Comparison of ENCODE assay signal across 8 mouse cellular contexts in genomic region chr9:119340909-119341816, GRCm38 (mm10). TPM values are rescaled to one million over a fixed set of nuclear protein-coding genes. Genes with fewer than 3 reads are reported as not detected.
DNase-seq lines count a peak whose midpoint lies in the region; ATAC-seq and TF ChIP-seq lines count a peak whose summit lies in the region.

Gene Myd88 (minus strand): TSS chr9:119341411.

- peaks cover 3% of the 10 kb centered on the region for H3K4me1 ChIP-seq in ES-Bruce4 (ENCODE audit: control insufficient read depth, insufficient read depth, low read length)
- peaks cover 30% of the 10 kb centered on the region for H3K4me1 ChIP-seq in forebrain, embryonic 13.5 days
- H3K4me1 ChIP-seq in liver, postnatal 0 days (ENCODE audit: insufficient read depth) = peaks cover 34% of the 10 kb centered on the region
- H3K4me1 ChIP-seq in neural tube, embryonic 14.5 days (ENCODE audit: control insufficient read depth, insufficient read depth, low read length) = peaks cover 14% of the 10 kb centered on the region

- peak; percentile 29 for TF ChIP-seq POLR2A in ES-Bruce4 (IDR thresholded peaks at IDR 0.05; ENCODE audit: insufficient read depth, low read length)

- peak; percentile 96 to 97 for DNase-seq in heart, postnatal 10 days
- DNase-seq in large intestine, adult 2 months (ENCODE audit: low read depth, low spot score) = peak; percentile 99
- DNase-seq in liver, postnatal 0 days = peak; percentile 89
- peak; percentile 94 for DNase-seq in testis, postnatal 10 days (ENCODE audit: low spot score)

- no peaks in the 10 kb centered on the region for H3K9me3 ChIP-seq in ES-Bruce4 (replicated peaks; ENCODE audit: control insufficient read depth, insufficient read depth, low read length, poor library complexity, severe bottlenecking)
- H3K9me3 ChIP-seq in forebrain, embryonic 13.5 days (replicated peaks) = no peaks in the 10 kb centered on the region
- H3K9me3 ChIP-seq in liver, postnatal 0 days (ENCODE audit: low read length) = no peaks in the 10 kb centered on the region
- no peaks in the 10 kb centered on the region for H3K9me3 ChIP-seq in neural tube, embryonic 14.5 days (ENCODE audit: control insufficient read depth, low read length)

- H3K4me3 ChIP-seq in ES-Bruce4 (ENCODE audit: low read depth, low read length) = peak within 1 kb of the TSS; percentile 95
- H3K4me3 ChIP-seq in forebrain, embryonic 13.5 days = peak within 1 kb of the TSS; percentile 80
- peak within 1 kb of the TSS; percentile 90 for H3K4me3 ChIP-seq in liver, postnatal 0 days (ENCODE audit: low read depth, low read length)
- peak within 1 kb of the TSS; percentile 74 for H3K4me3 ChIP-seq in neural tube, embryonic 14.5 days (ENCODE audit: low read depth, low read length)

- peak; percentile 94 for ATAC-seq in cerebellum, adult (ENCODE audit: insufficient number of reproducible peaks, low FRiP score, low TSS enrichment)
- peak; percentile 99 for ATAC-seq in forebrain, embryonic 13.5 days
- ATAC-seq in liver, postnatal 0 days = peak; percentile 93
- ATAC-seq in neural tube, embryonic 14.5 days (ENCODE audit: low read depth) = peak; percentile 98

- H3K4me2 ChIP-seq in forebrain, embryonic 13.5 days = peak within 1 kb of the TSS; percentile 79
- H3K4me2 ChIP-seq in liver, postnatal 0 days (ENCODE audit: low read depth, low read length) = peak within 1 kb of the TSS; percentile 94
- peak within 1 kb of the TSS; percentile 66 for H3K4me2 ChIP-seq in neural tube, embryonic 14.5 days (ENCODE audit: low read depth, low read length)

- no peaks in the 10 kb centered on the region for H3K27me3 ChIP-seq in ES-Bruce4 (ENCODE audit: control insufficient read depth, insufficient read depth, low read length, poor library complexity, severe bottlenecking)
- peaks cover 3% of the 10 kb centered on the region for H3K27me3 ChIP-seq in forebrain, embryonic 13.5 days
- H3K27me3 ChIP-seq in liver, postnatal 0 days (ENCODE audit: insufficient read depth, low read length) = no peaks in the 10 kb centered on the region
- H3K27me3 ChIP-seq in neural tube, embryonic 14.5 days (ENCODE audit: control insufficient read depth, insufficient read depth, low read length) = no peaks in the 10 kb centered on the region

- under 1% methylated on average over 66 of the region's 68 CpGs for WGBS in forebrain, embryonic 13.5 days
- under 1% methylated on average over 68 of the region's 68 CpGs for WGBS in large intestine, adult 2 months
- 2% methylated on average over 68 of the region's 68 CpGs for WGBS in liver, postnatal 0 days (ENCODE audit: insufficient replicate concordance)
- WGBS in neural tube, embryonic 14.5 days = 0% methylated on average over 68 of the region's 68 CpGs

- no peak for TF ChIP-seq CTCF in ES-Bruce4 (IDR thresholded peaks at IDR 0.05; ENCODE audit: low read depth, low read length)
- TF ChIP-seq CTCF in liver, postnatal 0 days (IDR thresholded peaks at IDR 0.05; ENCODE audit: low read depth) = no peak

- peaks cover under 1% of the 10 kb centered on the region; the same call in 1 of the 2 replicates for H3K36me3 ChIP-seq in ES-Bruce4 (ENCODE audit: control insufficient read depth, insufficient read depth, low read length, poor library complexity, severe bottlenecking)
- H3K36me3 ChIP-seq in forebrain, embryonic 13.5 days (ENCODE audit: poor library complexity, severe bottlenecking) = peaks cover 34% of the 10 kb centered on the region
- peaks cover 35% of the 10 kb centered on the region; the same call in 1 of the 2 replicates for H3K36me3 ChIP-seq in liver, postnatal 0 days (replicated peaks; ENCODE audit: insufficient read depth, low read length)
- H3K36me3 ChIP-seq in neural tube, embryonic 14.5 days (ENCODE audit: control insufficient read depth, insufficient read depth, low read length) = peaks cover 25% of the 10 kb centered on the region

- peak within 1 kb of the TSS; percentile 93 for H3K9ac ChIP-seq in ES-Bruce4 (ENCODE audit: low read depth, poor library complexity, severe bottlenecking)
- H3K9ac ChIP-seq in forebrain, embryonic 13.5 days = peak within 1 kb of the TSS; percentile 89
- H3K9ac ChIP-seq in liver, postnatal 0 days (replicated peaks) = peak within 1 kb of the TSS; percentile 92
- peak within 1 kb of the TSS; percentile 71 for H3K9ac ChIP-seq in neural tube, embryonic 14.5 days (replicated peaks; ENCODE audit: low read depth, low read length)

- intact Hi-C loops in heart, postnatal 10 days (cut with DNase I) = loop anchor here (2.0 kb wide), 1 partner anchor 18 kb away; the partner anchor contains the start of gene Oxsr1

- no peak for TF ChIP-seq EP300 in ES-Bruce4 (IDR thresholded peaks at IDR 0.05; ENCODE audit: insufficient read depth, low read depth, low read length)
- peak; percentile 60; the same call in 1 of the 2 replicates for TF ChIP-seq EP300 in liver, postnatal 0 days (IDR thresholded peaks at IDR 0.05; ENCODE audit: low read depth)

- peak within 1 kb of the TSS; percentile 84 for H3K27ac ChIP-seq in ES-Bruce4 (ENCODE audit: insufficient read depth, low read length)
- peak within 1 kb of the TSS; percentile 89 for H3K27ac ChIP-seq in forebrain, embryonic 13.5 days
- H3K27ac ChIP-seq in liver, postnatal 0 days (ENCODE audit: low read depth) = peak within 1 kb of the TSS; percentile 97
- peak within 1 kb of the TSS; percentile 85 for H3K27ac ChIP-seq in neural tube, embryonic 14.5 days (ENCODE audit: low read depth, low read length)

RNA-seq across cellular contexts. Expression of gene Myd88, which starts in this region (rescaled TPM):
- 6.2 and 7.0 TPM in 2 replicates for polyA plus RNA-seq in ES-Bruce4 (2011; ENCODE audit: insufficient read depth, insufficient read length, low read depth, missing spikeins)
- 3.8 and 5.4 TPM in 2 replicates for polyA plus RNA-seq in forebrain, embryonic 13.5 days (2015; fragmentation: Nextera tagmentation; extraction: Ambion mirVana)
- total RNA-seq in heart, postnatal 10 days (2021) = 10 to 100 TPM; 16.1 to 20.8 TPM
- 25.7 and 27.1 TPM in 2 replicates for polyA plus RNA-seq in large intestine, adult 2 months (2012; rRNA removed)
- polyA plus RNA-seq in liver, postnatal 0 days (2015; fragmentation: Nextera tagmentation; extraction: Ambion mirVana) = 15.6 and 16.7 TPM in 2 replicates
- 2.8 and 6.4 TPM in 2 replicates for polyA plus RNA-seq in neural tube, embryonic 14.5 days (2014; fragmentation: Nextera tagmentation; extraction: Ambion mirVana)

Comparison
In these comparisons a context has a peak if more than half of its experiments do, and no peak if none do; other contexts are left out.
1. Peak in every context shown above with its lines: DNase-seq, ATAC-seq, H3K4me3 ChIP-seq and H3K27ac ChIP-seq.